33 mouse cellular contexts compared by ENCODE assay signal in the genomic region with DNA sequence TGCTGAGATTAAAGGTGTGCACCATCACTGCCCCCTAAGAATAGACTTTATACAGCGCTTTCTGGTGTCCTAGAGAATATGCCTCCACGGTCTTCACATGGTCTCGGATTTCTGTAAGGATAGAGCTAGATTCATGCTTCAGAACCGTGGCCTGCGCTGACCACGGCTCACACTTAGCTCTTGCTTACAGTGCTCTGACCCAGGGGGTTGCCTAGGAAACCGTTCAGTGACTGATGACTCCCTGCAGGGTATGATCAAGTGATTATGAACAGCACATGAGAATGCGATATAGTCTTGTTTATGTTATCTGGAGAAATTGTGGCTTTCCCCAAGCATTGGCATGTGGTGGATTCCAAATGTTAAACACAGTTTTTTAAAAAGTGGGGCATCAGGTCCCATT.
DNase-seq lines count a peak whose midpoint lies in the region; ATAC-seq and TF ChIP-seq lines count a peak whose summit lies in the region.
"Had no signal": no experiment of that assay in that cellular context is flagged by ENCODE, and none has a peak within 500 bp of the region (broad histone marks: within the 10 kb centered on the region; RNA-seq: fewer than 3 reads in every experiment).

No protein-coding gene starts in this region.

- no peak for DNase-seq in forebrain, embryonic 10.5 days (ENCODE audit: extremely low spot score, low spot score)
- no peak for DNase-seq in kidney, adult 18-20 months
- peak; percentile 27 for DNase-seq in midbrain, postnatal 0 days (ENCODE audit: low spot score)
- no peak for DNase-seq in midbrain, embryonic 11.5 days (ENCODE audit: low spot score, missing footprints)
- peak; percentile 37 for DNase-seq in brain, embryonic 14.5 days (ENCODE audit: low read depth)
- DNase-seq in c-Kit-positive CD71-positive TER-119-positive erythroid progenitor cells, embryonic 14.5 days (ENCODE audit: low spot score) = no peak
- DNase-seq: adrenal gland, adult 2 months; adrenal gland, postnatal 36 days; cerebellum, adult 8-10 months; cerebellum, postnatal 25 days; gastrocnemius, adult 2 months; gastrocnemius, postnatal 36 days; heart, adult 18-20 months; heart, postnatal 36 days; kidney, adult 2 months; kidney, postnatal 4 days; layer of hippocampus, postnatal 36 days; left cerebral cortex, postnatal 4 days; lung, adult 2 months; lung, postnatal 14 days; retina, postnatal 1 day; right cerebral cortex, postnatal 14 days; thymus, postnatal 14 days had no signal

- no peak for TF ChIP-seq POLR2A in brain, embryonic 14.5 days (IDR thresholded peaks at IDR 0.05; ENCODE audit: borderline replicate concordance, extremely low read depth, insufficient read depth, insufficient read length, poor library complexity, severe bottlenecking)

- H3K27ac ChIP-seq in forebrain, embryonic 12.5 days = no peak overlapping the region
- no peak overlapping the region for H3K27ac ChIP-seq in forebrain, embryonic 10.5 days
- no peak overlapping the region for H3K27ac ChIP-seq in kidney, embryonic 16.5 days (ENCODE audit: low read length)
- no peak overlapping the region for H3K27ac ChIP-seq in midbrain, postnatal 0 days (ENCODE audit: low read depth, low read length)
- no peak overlapping the region for H3K27ac ChIP-seq in midbrain, embryonic 11.5 days (ENCODE audit: low read depth, low read length)
- H3K27ac ChIP-seq: embryonic facial prominence, embryonic 12.5 days; gastrocnemius, adult 2 months; kidney, postnatal 0 days; liver, embryonic 14.5 days; midbrain, embryonic 12.5 days had no signal

- H3K4me1 ChIP-seq in forebrain, embryonic 12.5 days = peaks cover 36% of the 10 kb centered on the region
- H3K4me1 ChIP-seq in forebrain, embryonic 10.5 days = peaks cover 51% of the 10 kb centered on the region
- peaks cover 19% of the 10 kb centered on the region for H3K4me1 ChIP-seq in kidney, embryonic 16.5 days (ENCODE audit: insufficient read depth, low read length)
- no peaks in the 10 kb centered on the region for H3K4me1 ChIP-seq in midbrain, postnatal 0 days (ENCODE audit: insufficient read depth, low read length)
- H3K4me1 ChIP-seq in midbrain, embryonic 11.5 days (ENCODE audit: control insufficient read depth, insufficient read depth, low read length) = peaks cover 6% of the 10 kb centered on the region

- no peaks in the 10 kb centered on the region for H3K9me3 ChIP-seq in forebrain, embryonic 12.5 days
- H3K9me3 ChIP-seq in forebrain, embryonic 10.5 days = no peaks in the 10 kb centered on the region
- no peaks in the 10 kb centered on the region for H3K9me3 ChIP-seq in kidney, embryonic 16.5 days (ENCODE audit: low read length)
- H3K9me3 ChIP-seq in midbrain, postnatal 0 days (ENCODE audit: low read length) = no peaks in the 10 kb centered on the region
- H3K9me3 ChIP-seq in midbrain, embryonic 11.5 days (ENCODE audit: control insufficient read depth, low read length) = no peaks in the 10 kb centered on the region
- H3K9me3 ChIP-seq: embryonic facial prominence, embryonic 12.5 days; midbrain, embryonic 12.5 days had no signal

- ATAC-seq in forebrain, embryonic 12.5 days (ENCODE audit: low FRiP score) = 0 out of 2 replicates have a peak, but pooled peaks have one; percentile 46
- 0 out of 2 replicates have a peak, but pooled peaks have one; percentile 42 for ATAC-seq in kidney, embryonic 16.5 days (ENCODE audit: low FRiP score, low TSS enrichment)
- ATAC-seq in midbrain, postnatal 0 days (ENCODE audit: low FRiP score) = no peak
- ATAC-seq in midbrain, embryonic 11.5 days (ENCODE audit: low FRiP score) = no peak
- ATAC-seq: activated CD4-positive, CD25-positive, alpha-beta regulatory T cell, adult 4 months; CD4-positive, CD25-positive, alpha-beta regulatory T cell, adult 4 months; forebrain, embryonic 16.5 days had no signal

- no peak overlapping the region for H3K9ac ChIP-seq in forebrain, embryonic 12.5 days
- no peak overlapping the region for H3K9ac ChIP-seq in kidney, embryonic 16.5 days (replicated peaks; ENCODE audit: low read length)
- no peak overlapping the region for H3K9ac ChIP-seq in midbrain, postnatal 0 days (replicated peaks; ENCODE audit: low read length, poor library complexity, severe bottlenecking)
- H3K9ac ChIP-seq in midbrain, embryonic 11.5 days (ENCODE audit: low read length) = no peak overlapping the region
- H3K9ac ChIP-seq: embryonic facial prominence, embryonic 12.5 days; liver, embryonic 14.5 days; midbrain, embryonic 12.5 days had no signal

- H3K27me3 ChIP-seq in forebrain, embryonic 12.5 days = no peaks in the 10 kb centered on the region
- no peaks in the 10 kb centered on the region for H3K27me3 ChIP-seq in forebrain, embryonic 10.5 days (ENCODE audit: poor library complexity, severe bottlenecking)
- no peaks in the 10 kb centered on the region for H3K27me3 ChIP-seq in kidney, embryonic 16.5 days (ENCODE audit: insufficient read depth, low read length)
- H3K27me3 ChIP-seq in midbrain, postnatal 0 days (ENCODE audit: insufficient read depth, low read length) = no peaks in the 10 kb centered on the region
- H3K27me3 ChIP-seq in midbrain, embryonic 11.5 days (ENCODE audit: control insufficient read depth, insufficient read depth, low read length) = no peaks in the 10 kb centered on the region
- H3K27me3 ChIP-seq: embryonic facial prominence, embryonic 12.5 days; midbrain, embryonic 12.5 days had no signal

- 61% methylated on average over 8 of the region's 8 CpGs for WGBS in forebrain, embryonic 12.5 days
- WGBS in forebrain, embryonic 10.5 days = 78% methylated on average over 8 of the region's 8 CpGs
- 41% methylated on average over 8 of the region's 8 CpGs for WGBS in kidney, embryonic 16.5 days
- 46% methylated on average over 8 of the region's 8 CpGs for WGBS in midbrain, postnatal 0 days
- 75% methylated on average over 8 of the region's 8 CpGs for WGBS in midbrain, embryonic 11.5 days

- no peak for TF ChIP-seq CTCF in midbrain, postnatal 0 days (IDR thresholded peaks at IDR 0.05)
- TF ChIP-seq CTCF in brain, embryonic 14.5 days (IDR thresholded peaks at IDR 0.05; ENCODE audit: borderline replicate concordance, extremely low read depth, insufficient read depth, insufficient read length) = no peak

- H3K36me3 ChIP-seq in forebrain, embryonic 12.5 days (replicated peaks) = no peaks in the 10 kb centered on the region
- peaks cover 8% of the 10 kb centered on the region for H3K36me3 ChIP-seq in forebrain, embryonic 10.5 days (replicated peaks)
- no peaks in the 10 kb centered on the region for H3K36me3 ChIP-seq in kidney, embryonic 16.5 days (ENCODE audit: insufficient read depth, low read length)
- no peaks in the 10 kb centered on the region for H3K36me3 ChIP-seq in midbrain, postnatal 0 days (ENCODE audit: insufficient read depth, low read length)
- no peaks in the 10 kb centered on the region for H3K36me3 ChIP-seq in midbrain, embryonic 11.5 days (ENCODE audit: control insufficient read depth, insufficient read depth, low read length)
- H3K36me3 ChIP-seq: embryonic facial prominence, embryonic 12.5 days; midbrain, embryonic 12.5 days had no signal

- no peak overlapping the region for H3K4me2 ChIP-seq in forebrain, embryonic 12.5 days
- no peak overlapping the region for H3K4me2 ChIP-seq in kidney, embryonic 16.5 days (replicated peaks; ENCODE audit: low read depth, low read length)
- no peak overlapping the region for H3K4me2 ChIP-seq in midbrain, postnatal 0 days (ENCODE audit: low read depth, low read length, poor library complexity, severe bottlenecking)
- H3K4me2 ChIP-seq in midbrain, embryonic 11.5 days = no peak overlapping the region
- H3K4me2 ChIP-seq: embryonic facial prominence, embryonic 12.5 days; heart, embryonic 11.5 days; midbrain, embryonic 12.5 days had no signal

- no peak overlapping the region for H3K4me3 ChIP-seq in forebrain, embryonic 12.5 days (replicated peaks)
- no peak overlapping the region for H3K4me3 ChIP-seq in forebrain, embryonic 10.5 days
- H3K4me3 ChIP-seq in kidney, embryonic 16.5 days (ENCODE audit: low read length) = no peak overlapping the region
- no peak overlapping the region for H3K4me3 ChIP-seq in midbrain, postnatal 0 days (ENCODE audit: low read depth, low read length)
- H3K4me3 ChIP-seq in midbrain, embryonic 11.5 days (ENCODE audit: low read depth, low read length) = no peak overlapping the region
- H3K4me3 ChIP-seq: embryonic facial prominence, embryonic 12.5 days; gastrocnemius, adult 2 months; midbrain, embryonic 12.5 days had no signal

Comparison
In these comparisons a context has a peak if more than half of its experiments do, and no peak if none do; other contexts are left out.
1. DNase-seq: peak in midbrain, postnatal 0 days (single experiment) and brain, embryonic 14.5 days (single experiment); none in forebrain, embryonic 10.5 days (single experiment), kidney, adult 18-20 months (single experiment), midbrain, embryonic 11.5 days (single experiment) and c-Kit-positive CD71-positive TER-119-positive erythroid progenitor cells, embryonic 14.5 days (single experiment).
2. ATAC-seq: peak in forebrain, embryonic 12.5 days (single experiment) and kidney, embryonic 16.5 days (single experiment); none in midbrain, postnatal 0 days (single experiment) and midbrain, embryonic 11.5 days (single experiment).